Mouse (Mus musculus) testis, adult 10 weeks (tissue): ENCODE data around the gene Gm9602. TPM values are rescaled to one million over a fixed set of nuclear protein-coding genes. Genes with fewer than 3 reads are reported as not detected.

Source experiments
- polyA plus RNA-seq: library from polyadenylated mRNA; stranded (reverse); fragments of 350-450 nt; fragmentation: Illumina TruSeq; extraction: RNeasy Lipid Tissue Mini Kit (QIAGEN cat#74804); gene quantifications from one replicate; pipeline ENCODE4 v1.2.3, GENCODE M21; 2014; ENCODE audit warnings: low read depth, low replicate concordance

The Gm9602 gene
- 5.4 TPM for polyA plus RNA-seq

GRCm38 (mm10) chr14:4776037-4776436 is at the start of gene Gm9602:
Gene Gm9602 (plus strand): TSS chr14:4776337.

Other genes with a start within 250 kb of the Gm9602 start
- gene Gm3047, start 220.9 kb upstream of the Gm9602 start, polyA plus RNA-seq: not detected
- 24.3 TPM for gene Gm8159, start 144.0 kb upstream of the Gm9602 start, polyA plus RNA-seq
- 6.9 TPM for gene Gm3239, start 112.1 kb upstream of the Gm9602 start, polyA plus RNA-seq
- 14.0 TPM for gene Gm7876, start 67.1 kb upstream of the Gm9602 start, polyA plus RNA-seq
- 3.1 TPM for gene Gm3252, start 49.6 kb upstream of the Gm9602 start, polyA plus RNA-seq
- 0.13 TPM for gene Gm3269, start 61.8 kb downstream of the Gm9602 start, polyA plus RNA-seq
- 0.70 TPM for gene Gm3264, start 79.2 kb downstream of the Gm9602 start, polyA plus RNA-seq
- 0.24 TPM for gene Gm3278, start 116.1 kb downstream of the Gm9602 start, polyA plus RNA-seq
- 70.4 TPM for gene Gm8297, start 207.6 kb downstream of the Gm9602 start, polyA plus RNA-seq
- gene Gm3298, start 239.6 kb downstream of the Gm9602 start, polyA plus RNA-seq: not detected